Mouse (Mus musculus): ENCODE data around the gene Mbd3.

The Mbd3 gene

GRCm38 (mm10) chr10:80392687-80393086, 6.7 kb downstream of the Mbd3 start:
- DNase-seq: no peak

- no peak for DNase-seq
Observed at GRCm38 (mm10) chr10:80390697-80391096, 8.7 kb downstream of the Mbd3 start.

GRCm38 (mm10) chr10:80389185-80389708, 10.1 kb downstream of the Mbd3 start:
- DNase-seq: no peak

- no peak for DNase-seq
Observed at GRCm38 (mm10) chr10:80388731-80389130, 10.6 kb downstream of the Mbd3 start.

- peak; percentile 99 for DNase-seq
Observed at GRCm38 (mm10) chr10:80387522-80387959, 11.8 kb downstream of the Mbd3 start, which contains the start of gene Mex3d. TSS of gene Mex3d (minus strand) at chr10:80387659.

GRCm38 (mm10) chr10:80386735-80387471, 12.4 kb downstream of the Mbd3 start:
- peak; percentile 96 for DNase-seq

GRCm38 (mm10) chr10:80385811-80386734, 13.3 kb downstream of the Mbd3 start:
- DNase-seq: peak; percentile 96

GRCm38 (mm10) chr10:80385310-80385709, 14.0 kb downstream of the Mbd3 start:
- peak; percentile 95 for DNase-seq

GRCm38 (mm10) chr10:80384709-80385108, 14.6 kb downstream of the Mbd3 start:
- DNase-seq: no peak

- peak; percentile 91 for DNase-seq
Observed at GRCm38 (mm10) chr10:80384115-80384639, 15.2 kb downstream of the Mbd3 start.

- DNase-seq: peak; percentile 89
Observed at GRCm38 (mm10) chr10:80383431-80383830, 15.9 kb downstream of the Mbd3 start.

GRCm38 (mm10) chr10:80382641-80383365, 16.5 kb downstream of the Mbd3 start:
- no peak for DNase-seq

- DNase-seq: no peak
Observed at GRCm38 (mm10) chr10:80377716-80378115, 21.6 kb downstream of the Mbd3 start.

GRCm38 (mm10) chr10:80376160-80376559, 23.2 kb downstream of the Mbd3 start:
- DNase-seq: peak; percentile 96

- DNase-seq: no peak
Observed at GRCm38 (mm10) chr10:80374063-80374462, 25.3 kb downstream of the Mbd3 start.

- DNase-seq: no peak
Observed at GRCm38 (mm10) chr10:80372706-80373105, 26.6 kb downstream of the Mbd3 start.

GRCm38 (mm10) chr10:80371983-80372382, 27.4 kb downstream of the Mbd3 start:
- DNase-seq: no peak

- peak; percentile 93 for DNase-seq
Observed at GRCm38 (mm10) chr10:80371411-80371966, 27.9 kb downstream of the Mbd3 start.

- DNase-seq: no peak
Observed at GRCm38 (mm10) chr10:80369995-80370747, 29.2 kb downstream of the Mbd3 start.

GRCm38 (mm10) chr10:80368392-80368791, 31.0 kb downstream of the Mbd3 start:
- DNase-seq: no peak

- no peak for DNase-seq
Observed at GRCm38 (mm10) chr10:80367954-80368353, 31.4 kb downstream of the Mbd3 start.
